Mouse (Mus musculus) ES-Bruce4 (cell line): ENCODE measurements around the gene Dpy19l1.

Experiments used
- CTCF ChIP-seq: IDR thresholded peaks from one replicate; pipeline ENCODE4 v1.8.1; 2011; ENCODE audit warnings: low read depth, low read length
- EP300 ChIP-seq: IDR thresholded peaks from 2 replicates; pipeline ENCODE4 v1.6.1; 2011; ENCODE audit warnings: low read depth, low read length; ENCODE audit not compliant: insufficient read depth

- TF ChIP-seq CTCF (no peak), EP300 (no peak)
Observed at GRCm38 (mm10) chr9:24505017-24505763, 2.2 kb upstream of the Dpy19l1 start.
